Comparison of ENCODE assay signal across 22 mouse cellular contexts in the genomic region with DNA sequence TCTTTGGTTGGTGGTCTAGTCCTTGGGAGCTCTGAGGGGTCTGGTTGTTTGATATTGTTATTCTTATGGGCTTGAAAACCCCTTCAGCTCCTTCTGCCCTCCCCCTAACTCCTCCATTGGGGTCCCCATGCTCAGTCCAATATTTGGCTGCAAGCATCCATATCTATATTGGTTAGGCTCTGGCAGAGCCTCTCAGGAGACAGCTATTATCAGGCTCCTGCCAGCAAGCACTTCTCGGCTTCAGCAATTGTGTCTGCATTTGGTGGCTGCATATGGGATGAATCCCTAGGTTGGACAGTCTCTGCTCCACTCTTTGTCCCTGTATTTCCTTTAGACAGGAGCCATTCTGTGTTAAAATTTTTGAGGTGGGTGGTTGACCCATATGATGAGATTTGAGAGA. TPM values are rescaled to one million over a fixed set of nuclear protein-coding genes. Genes with fewer than 3 reads are reported as not detected.
"Had no signal": no experiment of that assay in that cellular context is flagged by ENCODE, and none has a peak within 500 bp of the region (broad histone marks: within the 10 kb centered on the region; RNA-seq: fewer than 3 reads in every experiment).

No protein-coding gene starts in this region.

- H3K36me3 ChIP-seq: midbrain, embryonic 13.5 days; midbrain, embryonic 15.5 days; neural tube, embryonic 12.5 days; stomach, embryonic 15.5 days had no signal

- H3K9ac ChIP-seq: lung, embryonic 14.5 days; midbrain, embryonic 13.5 days; midbrain, embryonic 15.5 days; neural tube, embryonic 12.5 days; stomach, embryonic 15.5 days had no signal

- H3K4me1 ChIP-seq: midbrain, embryonic 13.5 days; midbrain, embryonic 15.5 days; neural tube, embryonic 12.5 days; stomach, embryonic 15.5 days had no signal

- DNase-seq: lung, adult 18-20 months; lung, embryonic 14.5 days; lung, postnatal 10 days; lung, postnatal 4 days; right cerebral cortex, postnatal 14 days; thymus, adult 18-20 months; thymus, postnatal 14 days; thymus, postnatal 36 days had no signal

- H3K4me2 ChIP-seq: lung, embryonic 14.5 days; midbrain, embryonic 11.5 days; midbrain, embryonic 13.5 days; midbrain, embryonic 15.5 days; neural tube, embryonic 12.5 days; stomach, embryonic 15.5 days had no signal

- H3K9me3 ChIP-seq: megakaryocyte, embryonic 14.5 days; midbrain, embryonic 13.5 days; midbrain, embryonic 15.5 days; neural tube, embryonic 12.5 days; stomach, embryonic 15.5 days had no signal

- ATAC-seq: midbrain, embryonic 13.5 days; midbrain, embryonic 15.5 days had no signal

- H3K4me3 ChIP-seq: megakaryocyte, embryonic 14.5 days; midbrain, embryonic 13.5 days; midbrain, embryonic 15.5 days; neural tube, embryonic 12.5 days; stomach, embryonic 15.5 days had no signal

- H3K27ac ChIP-seq: midbrain, embryonic 13.5 days; midbrain, embryonic 15.5 days; neural tube, embryonic 12.5 days; stomach, embryonic 15.5 days; stomach, postnatal 0 days had no signal

- H3K27me3 ChIP-seq: megakaryocyte, embryonic 14.5 days; midbrain, embryonic 13.5 days; midbrain, embryonic 15.5 days; neural tube, embryonic 12.5 days; stomach, embryonic 15.5 days had no signal

RNA-seq across cellular contexts. Expression of a gene that starts 6.1 kb away (rescaled TPM):
- total RNA-seq: midbrain, postnatal 0 days; monocyte, adult 5-6 weeks had no signal

RNA-seq across cellular contexts. Expression of a gene that starts 26.1 kb away (rescaled TPM):
- total RNA-seq: midbrain, postnatal 0 days; monocyte, adult 5-6 weeks; neutrophil, adult 5-6 weeks had no signal
- polyA plus RNA-seq: lung, embryonic 14.5 days; lung, embryonic 16.5 days; midbrain, embryonic 11.5 days; midbrain, embryonic 13.5 days; midbrain, embryonic 15.5 days; midbrain, postnatal 0 days; neural tube, embryonic 12.5 days; neural tube, embryonic 14.5 days; spleen, adult 2 months; stomach, postnatal 0 days; thymus, postnatal 0 days had no signal

RNA-seq across cellular contexts. Expression of a gene that starts 29.7 kb away (rescaled TPM):
- total RNA-seq: midbrain, postnatal 0 days; monocyte, adult 5-6 weeks; neutrophil, adult 5-6 weeks had no signal
- polyA plus RNA-seq: lung, embryonic 14.5 days; lung, embryonic 16.5 days; midbrain, embryonic 11.5 days; midbrain, embryonic 13.5 days; midbrain, embryonic 15.5 days; midbrain, postnatal 0 days; neural tube, embryonic 12.5 days; neural tube, embryonic 14.5 days; stomach, postnatal 0 days had no signal
